Mouse (Mus musculus) adipocyte (in vitro differentiated cells): ENCODE data around the gene Syt12.

Experiments used
- DNase-seq: peaks from one replicate; pipeline ENCODE4 v3.0.0-alpha.2; 2016; ENCODE audit warnings: low spot score

The Syt12 gene

GRCm38 (mm10) chr19:4447445-4447844, 29.8 kb downstream of the Syt12 start:
- no peak for DNase-seq

GRCm38 (mm10) chr19:4446661-4447420, 30.4 kb downstream of the Syt12 start:
- DNase-seq, result peak; percentile 51

- DNase-seq, result peak; percentile 88
Measured at GRCm38 (mm10) chr19:4442408-4442807, 34.8 kb downstream of the Syt12 start.

GRCm38 (mm10) chr19:4441621-4442161, 35.6 kb downstream of the Syt12 start:
- DNase-seq, result peak; percentile 88

GRCm38 (mm10) chr19:4441090-4441591, 36.1 kb downstream of the Syt12 start:
- peak; percentile 80 for DNase-seq

- peak; percentile 84 for DNase-seq
Measured at GRCm38 (mm10) chr19:4440222-4440621, 37.0 kb downstream of the Syt12 start.

GRCm38 (mm10) chr19:4439161-4439801, 38.0 kb downstream of the Syt12 start, which contains the start of gene Rhod:
Gene Rhod (minus strand): TSS chr19:4439432.
- peak; percentile 49 for DNase-seq

GRCm38 (mm10) chr19:4438791-4439160, 38.5 kb downstream of the Syt12 start:
- DNase-seq, result peak; percentile 63

- no peak for DNase-seq
Measured at GRCm38 (mm10) chr19:4437886-4438285, 39.4 kb downstream of the Syt12 start.

- no peak for DNase-seq
Measured at GRCm38 (mm10) chr19:4436254-4436653, 41.0 kb downstream of the Syt12 start.

GRCm38 (mm10) chr19:4434999-4435398, 42.2 kb downstream of the Syt12 start:
- no peak for DNase-seq

GRCm38 (mm10) chr19:4433756-4434155, 43.5 kb downstream of the Syt12 start:
- DNase-seq, result no peak

- DNase-seq, result no peak
Measured at GRCm38 (mm10) chr19:4430091-4430620, 47.1 kb downstream of the Syt12 start.

GRCm38 (mm10) chr19:4425610-4426366, 51.5 kb downstream of the Syt12 start:
- no peak for DNase-seq

GRCm38 (mm10) chr19:4423021-4423420, 54.2 kb downstream of the Syt12 start:
- DNase-seq, result no peak

GRCm38 (mm10) chr19:4422581-4422980, 54.7 kb downstream of the Syt12 start:
- DNase-seq, result no peak

GRCm38 (mm10) chr19:4420153-4420910, 56.9 kb downstream of the Syt12 start:
- DNase-seq, result peak; percentile 78

- peak; percentile 58 for DNase-seq
Measured at GRCm38 (mm10) chr19:4419711-4420110, 57.5 kb downstream of the Syt12 start.

GRCm38 (mm10) chr19:4417713-4418112, 59.5 kb downstream of the Syt12 start:
- DNase-seq, result no peak

- peak; percentile 79 for DNase-seq
Measured at GRCm38 (mm10) chr19:4417183-4417582, 60.1 kb downstream of the Syt12 start.

- no peak for DNase-seq
Measured at GRCm38 (mm10) chr19:4414631-4415030, 62.6 kb downstream of the Syt12 start.
